Mouse (Mus musculus) liver, embryonic 14.5 days (tissue): Measurements from ENCODE around the gene Ahnak. TPM values are rescaled to one million over a fixed set of nuclear protein-coding genes. Genes with fewer than 3 reads are reported as not detected.

Experiments
- ATAC-seq: fragments of 200-750 bp; cut with Nextera tagmentation; 2 replicates; pipeline ENCODE4 v1.8.0; 2017; ENCODE audit warnings: moderate number of reproducible peaks, mild to moderate bottlenecking, moderate library complexity; ENCODE audit not compliant: insufficient read depth
- DNase-seq, 3 experiments: peaks; one replicate each; pipeline ENCODE4 v3.0.0-alpha.2; 2012 to 2013; ENCODE audit warnings: low read depth in 3 of 3, low spot score in 3 of 3
- H3K27ac ChIP-seq: fragments of 300-500 bp; sonication (generic); 2 replicates; pipeline ENCODE4 v1.5.1; 2014; ENCODE audit warnings: moderate library complexity, mild to moderate bottlenecking, control low read depth, inconsistent platforms
- H3K27me3 ChIP-seq: fragments of 300-500 bp; sonication (generic); 2 replicates; pipeline ENCODE4 v1.6.1; 2014; ENCODE audit warnings: mild to moderate bottlenecking, low read length, moderate library complexity; ENCODE audit not compliant: control insufficient read depth, insufficient read depth
- H3K36me3 ChIP-seq: fragments of 300-500 bp; sonication (generic); replicated peaks from 2 replicates; pipeline ENCODE4 v1.6.1; 2014; ENCODE audit warnings: low read depth; ENCODE audit not compliant: control insufficient read depth, insufficient read depth
- H3K4me1 ChIP-seq, 2 experiments: fragments of 200-500 bp in 1 of 2; fragments of 300-500 bp in 1 of 2; sonication (generic) in 1 of 2; replicated peaks; 2 replicates each; pipeline ENCODE4 v1.6.1; 2012 to 2014; ENCODE audit warnings: antibody characterized with exemption in 1 of 2, inconsistent platforms in 1 of 2, low read length in 1 of 2; ENCODE audit not compliant: control insufficient read depth in 2 of 2, insufficient read depth in 2 of 2
- H3K4me2 ChIP-seq: fragments of 300-500 bp; sonication (generic); 2 replicates; pipeline ENCODE4 v1.6.1; 2014; ENCODE audit warnings: low read depth, mild to moderate bottlenecking, control low read depth, moderate library complexity
- H3K4me3 ChIP-seq, 2 experiments: fragments of 200-500 bp in 1 of 2; fragments of 300-500 bp in 1 of 2; sonication (generic) in 1 of 2; 2 replicates each; pipeline ENCODE4 v1.5.1; 2012 to 2014; ENCODE audit warnings: low read depth in 2 of 2, low read length in 2 of 2, mild to moderate bottlenecking in 2 of 2, control low read depth in 1 of 2, inconsistent platforms in 1 of 2, moderate library complexity in 1 of 2; ENCODE audit not compliant: insufficient read depth in 1 of 2
- H3K9ac ChIP-seq: fragments of 300-500 bp; sonication (generic); replicated peaks from 2 replicates; pipeline ENCODE4 v1.6.1; 2014; ENCODE audit warnings: mild to moderate bottlenecking, control low read depth, moderate library complexity
- H3K9me3 ChIP-seq: fragments of 300-500 bp; sonication (generic); 2 replicates; pipeline ENCODE4 v1.6.1; 2016; ENCODE audit warnings: low read length, mixed read lengths; ENCODE audit not compliant: control insufficient read depth
- CTCF ChIP-seq: IDR thresholded peaks from 2 replicates; pipeline ENCODE4 v1.5.1; 2016; ENCODE audit warnings: antibody characterized with exemption, low read depth, control low read depth
- EP300 ChIP-seq: IDR thresholded peaks from 2 replicates; pipeline ENCODE4 v1.6.1; 2016; ENCODE audit warnings: antibody characterized with exemption, low read depth
- WGBS: fragments of 180-500 bp; shearing (Covaris S2); extraction: QIAGEN DNeasy Blood & Tissue Kit; methylation state at CpG from one replicate; pipeline ENCODE4 v1.1.7; 2014; ENCODE audit not compliant: insufficient replicate concordance; 5-methylcytosine and 5-hydroxymethylcytosine counted together
- polyA plus RNA-seq, 2 experiments: library from polyadenylated mRNA; depleted of rRNA in 1 of 2; stranded (reverse) in 1 of 2; unstranded in 1 of 2; fragments of >200 nt; fragmentation: Nextera tagmentation in 1 of 2; extraction: Ambion mirVana in 1 of 2; gene quantifications; 2 replicates each; pipeline versions ENCODE4 v1.2.1 to v1.2.3; 2012 to 2014

Gene Ahnak
- polyA plus RNA-seq, 2 experiments, result 0.83 to 1.7 TPM

- Histone ChIP-seq H3K4me3 (no peak overlapping the region), H3K9ac (no peak overlapping the region), H3K27ac (no peak overlapping the region), H3K4me1 (peaks cover 0 to 14% of the 10 kb centered on the region in 2 experiments; a peak in 2 of 4 replicates), H3K27me3 (no peaks in the 10 kb centered on the region), H3K4me2 (no peak overlapping the region), H3K36me3 (peaks cover 38% of the 10 kb centered on the region), H3K9me3 (no peaks in the 10 kb centered on the region)
- no peak for TF ChIP-seq CTCF
- no peak for TF ChIP-seq EP300
- ATAC-seq, result no peak
- whole genome bisulfite sequencing, result 21% methylated on average over 5 of the region's 5 CpGs
- DNase-seq, result no peak
Measured at GRCm38 (mm10) chr19:8980771-8981170, 8.3 kb upstream of the Ahnak start.

GRCm38 (mm10) chr19:8981450-8982168 lies 7.5 kb upstream of the Ahnak start:
- Histone ChIP-seq H3K27me3 (no peaks in the 10 kb centered on the region; the same call in none of the 2 replicates), H3K4me3 (no peak overlapping the region), H3K9ac (no peak overlapping the region), H3K36me3 (peaks cover 31% of the 10 kb centered on the region), H3K9me3 (no peaks in the 10 kb centered on the region), H3K4me2 (no peak overlapping the region), H3K4me1 (peaks cover 0 to 16% of the 10 kb centered on the region in 2 experiments; a peak in 2 of 4 replicates), H3K27ac (no peak overlapping the region)
- DNase-seq (no peak), ATAC-seq (peak; percentile 11; the same call in 1 of the 2 replicates)
- WGBS, result 53% methylated on average over 2 of the region's 2 CpGs
- no peak for TF ChIP-seq EP300

- Histone ChIP-seq H3K36me3 (peaks cover 21% of the 10 kb centered on the region), H3K27me3 (no peaks in the 10 kb centered on the region; the same call in none of the 2 replicates), H3K9me3 (no peaks in the 10 kb centered on the region), H3K27ac (no peak overlapping the region), H3K4me1 (peaks cover 0 to 16% of the 10 kb centered on the region in 2 experiments; a peak in 2 of 4 replicates), H3K4me3 (no peak overlapping the region), H3K4me2 (no peak overlapping the region), H3K9ac (no peak overlapping the region)
- ATAC-seq, result no peak
- 36% methylated on average over 5 of the region's 5 CpGs for WGBS
- no peak for DNase-seq
- TF ChIP-seq CTCF, result no peak
- TF ChIP-seq EP300, result no peak
Measured at GRCm38 (mm10) chr19:8982303-8983149, 6.6 kb upstream of the Ahnak start.

- Histone ChIP-seq H3K4me1 (peaks cover 0 to 16% of the 10 kb centered on the region in 2 experiments; a peak in 2 of 4 replicates), H3K4me3 (no peak overlapping the region), H3K4me2 (no peak overlapping the region), H3K9ac (no peak overlapping the region), H3K27me3 (peaks cover 5% of the 10 kb centered on the region), H3K27ac (no peak overlapping the region), H3K36me3 (peaks cover 15% of the 10 kb centered on the region), H3K9me3 (no peaks in the 10 kb centered on the region)
- ATAC-seq (no peak), DNase-seq (no peak)
- WGBS, result 7% methylated on average over 4 of the region's 4 CpGs
- no peak for TF ChIP-seq CTCF
- TF ChIP-seq EP300, result no peak
Measured at GRCm38 (mm10) chr19:8983150-8983650, 5.9 kb upstream of the Ahnak start.
